Mouse (Mus musculus): ENCODE data around the gene Gm15293. TPM values are rescaled to one million over a fixed set of nuclear protein-coding genes. Genes with fewer than 3 reads are reported as not detected.

Gene Gm15293
- polyA plus RNA-seq (2012; rRNA removed) = not detected in 2 replicates

GRCm38 (mm10) chr8:21201261-21201660, at the start of gene Gm15293:
Gene Gm15293, plus strand, starts transcription at chr8:21201561.

GRCm38 (mm10) chr8:21161977-21162376, 39.4 kb upstream of the Gm15293 start, which contains the start of gene Defa22:
Gene Defa22, plus strand, starts transcription at chr8:21162277.

GRCm38 (mm10) chr8:21191314-21191713, 10.0 kb upstream of the Gm15293 start, which contains the start of gene Defa31:
Gene Defa31, plus strand, starts transcription at chr8:21191614.

Other genes starting within 250 kb of the Gm15293 start
- gene Defa21, start 176.0 kb upstream of the Gm15293 start, polyA plus RNA-seq (2012; rRNA removed) = not detected in 2 replicates
- not detected in 2 replicates for gene Defa23, start 146.5 kb upstream of the Gm15293 start, polyA plus RNA-seq (2012; rRNA removed)
- not detected in 2 replicates for gene Defa35, start 136.5 kb upstream of the Gm15293 start, polyA plus RNA-seq (2012; rRNA removed)
- gene Defa25, start 117.1 kb upstream of the Gm15293 start, polyA plus RNA-seq (2012; rRNA removed) = not detected in 2 replicates
- gene Gm14851, start 105.5 kb upstream of the Gm15293 start, polyA plus RNA-seq (2012; rRNA removed) = not detected in 2 replicates
- gene Defa30, start 66.9 kb upstream of the Gm15293 start, polyA plus RNA-seq (2012; rRNA removed) = not detected in 2 replicates
- gene Defa22, start 39.3 kb upstream of the Gm15293 start, polyA plus RNA-seq (2012; rRNA removed) = not detected in 2 replicates
- not detected in 2 replicates for gene Defa31, start 9.9 kb upstream of the Gm15293 start, polyA plus RNA-seq (2012; rRNA removed)
- gene Gm15292, start 48.2 kb downstream of the Gm15293 start, polyA plus RNA-seq (2012; rRNA removed) = not detected in 2 replicates
- not detected in 2 replicates for gene Defa27, start 114.0 kb downstream of the Gm15293 start, polyA plus RNA-seq (2012; rRNA removed)
- not detected in 2 replicates for gene Defa29, start 125.5 kb downstream of the Gm15293 start, polyA plus RNA-seq (2012; rRNA removed)
- not detected in 2 replicates for gene Defa2, start 177.0 kb downstream of the Gm15293 start, polyA plus RNA-seq (2012; rRNA removed)
- gene Defa33, start 190.2 kb downstream of the Gm15293 start, polyA plus RNA-seq (2012; rRNA removed) = not detected in 2 replicates
- gene Defa36, start 225.8 kb downstream of the Gm15293 start, polyA plus RNA-seq (2012; rRNA removed) = not detected in 2 replicates